17 mouse cellular contexts compared by ENCODE assay signal in the genomic region with DNA sequence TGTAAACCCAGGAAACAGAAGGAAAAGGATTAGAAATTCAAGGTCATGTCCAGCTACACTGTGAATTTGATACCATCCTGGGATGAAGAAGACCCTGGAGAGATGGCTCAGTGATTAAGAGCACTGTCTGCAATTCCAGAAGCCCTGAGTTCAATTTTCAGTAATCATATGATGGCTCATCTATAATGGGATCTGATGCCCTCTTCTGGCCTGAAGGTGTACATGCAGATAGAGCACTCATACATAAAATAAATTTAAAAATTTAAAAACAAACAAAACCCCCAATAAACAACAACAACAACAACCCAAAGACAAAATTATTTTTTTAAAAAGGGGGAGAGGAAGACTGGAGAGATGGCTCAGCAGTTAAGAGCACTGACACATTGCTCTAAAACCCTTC. TPM values are rescaled to one million over a fixed set of nuclear protein-coding genes. Genes with fewer than 3 reads are reported as not detected.
DNase-seq lines count a peak whose midpoint lies in the region; ATAC-seq and TF ChIP-seq lines count a peak whose summit lies in the region.
"Had no signal": no experiment of that assay in that cellular context is flagged by ENCODE, and none has a peak within 500 bp of the region (broad histone marks: within the 10 kb centered on the region; RNA-seq: fewer than 3 reads in every experiment).

No protein-coding gene starts in this region.

- peak; percentile 57 for TF ChIP-seq CTCF in intestine, postnatal 0 days (IDR thresholded peaks at IDR 0.05; ENCODE audit: low read depth)
- TF ChIP-seq CTCF in liver, postnatal 0 days (IDR thresholded peaks at IDR 0.05; ENCODE audit: low read depth) = peak; percentile 54
- TF ChIP-seq CTCF in E14TG2a.4 (conservative IDR thresholded peaks at IDR 0.05; ENCODE audit: low read length) = peak; percentile 32; the same call in 1 of the 2 replicates

- H3K27ac ChIP-seq in intestine, postnatal 0 days (ENCODE audit: low read depth, low read length) = no peak overlapping the region
- H3K27ac ChIP-seq in intestine, embryonic 16.5 days (ENCODE audit: low read length) = no peak overlapping the region
- H3K27ac ChIP-seq in liver, postnatal 0 days (ENCODE audit: low read depth) = no peak overlapping the region
- H3K27ac ChIP-seq in liver, embryonic 12.5 days = no peak overlapping the region
- H3K27ac ChIP-seq: midbrain, embryonic 15.5 days had no signal

- H3K4me2 ChIP-seq in intestine, postnatal 0 days (replicated peaks; ENCODE audit: low read depth) = no peak overlapping the region
- no peak overlapping the region for H3K4me2 ChIP-seq in intestine, embryonic 16.5 days (ENCODE audit: low read depth, low read length)
- no peak overlapping the region for H3K4me2 ChIP-seq in liver, postnatal 0 days (ENCODE audit: low read depth, low read length)
- no peak overlapping the region for H3K4me2 ChIP-seq in liver, embryonic 12.5 days
- H3K4me2 ChIP-seq: midbrain, embryonic 15.5 days had no signal

- ATAC-seq in CD4-positive, CD25-positive, alpha-beta regulatory T cell, adult 4 months = no peak
- ATAC-seq in intestine, postnatal 0 days = no peak
- no peak for ATAC-seq in intestine, embryonic 16.5 days
- no peak for ATAC-seq in liver, postnatal 0 days
- no peak for ATAC-seq in liver, embryonic 12.5 days
- ATAC-seq: activated CD4-positive, CD25-positive, alpha-beta regulatory T cell, adult 4 months; forebrain, embryonic 16.5 days; midbrain, embryonic 15.5 days had no signal

- no peaks in the 10 kb centered on the region for H3K27me3 ChIP-seq in intestine, postnatal 0 days (replicated peaks; ENCODE audit: control insufficient read depth, insufficient read depth, low read length)
- no peaks in the 10 kb centered on the region for H3K27me3 ChIP-seq in intestine, embryonic 16.5 days (replicated peaks; ENCODE audit: control insufficient read depth, insufficient read depth, low read length)
- no peaks in the 10 kb centered on the region for H3K27me3 ChIP-seq in liver, postnatal 0 days (ENCODE audit: insufficient read depth, low read length)
- no peaks in the 10 kb centered on the region for H3K27me3 ChIP-seq in liver, embryonic 12.5 days (replicated peaks)
- no peaks in the 10 kb centered on the region for H3K27me3 ChIP-seq in E14TG2a.4 (ENCODE audit: insufficient read depth, low read length)
- H3K27me3 ChIP-seq: midbrain, embryonic 15.5 days had no signal

- H3K4me1 ChIP-seq in intestine, postnatal 0 days (replicated peaks; ENCODE audit: control insufficient read depth, insufficient read depth, low read length) = no peaks in the 10 kb centered on the region
- no peaks in the 10 kb centered on the region for H3K4me1 ChIP-seq in intestine, embryonic 16.5 days (ENCODE audit: control insufficient read depth, insufficient read depth, low read length)
- no peaks in the 10 kb centered on the region for H3K4me1 ChIP-seq in liver, postnatal 0 days (ENCODE audit: insufficient read depth)
- H3K4me1 ChIP-seq in liver, embryonic 12.5 days = peaks cover 10% of the 10 kb centered on the region
- H3K4me1 ChIP-seq in E14TG2a.4 (replicated peaks; ENCODE audit: low read depth, low read length) = peaks cover 39% of the 10 kb centered on the region
- H3K4me1 ChIP-seq: midbrain, embryonic 15.5 days had no signal

- no peaks in the 10 kb centered on the region for H3K36me3 ChIP-seq in intestine, postnatal 0 days (ENCODE audit: control insufficient read depth, insufficient read depth)
- no peaks in the 10 kb centered on the region for H3K36me3 ChIP-seq in intestine, embryonic 16.5 days (ENCODE audit: control insufficient read depth, insufficient read depth, low read length)
- no peaks in the 10 kb centered on the region for H3K36me3 ChIP-seq in liver, postnatal 0 days (replicated peaks; ENCODE audit: insufficient read depth, low read length)
- H3K36me3 ChIP-seq in liver, embryonic 12.5 days = no peaks in the 10 kb centered on the region
- no peaks in the 10 kb centered on the region for H3K36me3 ChIP-seq in E14TG2a.4 (ENCODE audit: insufficient read depth, low read length)
- H3K36me3 ChIP-seq: midbrain, embryonic 15.5 days had no signal

- H3K9me3 ChIP-seq in intestine, postnatal 0 days (ENCODE audit: control insufficient read depth) = no peaks in the 10 kb centered on the region
- H3K9me3 ChIP-seq in intestine, embryonic 16.5 days (ENCODE audit: control insufficient read depth, low read length) = no peaks in the 10 kb centered on the region
- H3K9me3 ChIP-seq in liver, postnatal 0 days (ENCODE audit: low read length) = no peaks in the 10 kb centered on the region
- no peaks in the 10 kb centered on the region for H3K9me3 ChIP-seq in liver, embryonic 12.5 days (replicated peaks)
- H3K9me3 ChIP-seq in E14TG2a.4 (ENCODE audit: low read length) = no peaks in the 10 kb centered on the region
- H3K9me3 ChIP-seq: midbrain, embryonic 15.5 days had no signal

- H3K9ac ChIP-seq in intestine, postnatal 0 days (ENCODE audit: low read depth, low read length) = no peak overlapping the region
- no peak overlapping the region for H3K9ac ChIP-seq in intestine, embryonic 16.5 days (ENCODE audit: low read depth, low read length)
- H3K9ac ChIP-seq in liver, postnatal 0 days (replicated peaks) = no peak overlapping the region
- no peak overlapping the region for H3K9ac ChIP-seq in liver, embryonic 12.5 days
- H3K9ac ChIP-seq: midbrain, embryonic 15.5 days had no signal

- no peak for TF ChIP-seq EP300 in liver, postnatal 0 days (IDR thresholded peaks at IDR 0.05; ENCODE audit: low read depth)

- no peak overlapping the region for H3K4me3 ChIP-seq in intestine, postnatal 0 days (ENCODE audit: low read depth, low read length)
- H3K4me3 ChIP-seq in intestine, embryonic 16.5 days (ENCODE audit: low read length) = no peak overlapping the region
- H3K4me3 ChIP-seq in liver, postnatal 0 days (ENCODE audit: low read depth, low read length) = no peak overlapping the region
- no peak overlapping the region for H3K4me3 ChIP-seq in liver, embryonic 12.5 days
- no peak overlapping the region for H3K4me3 ChIP-seq in E14TG2a.4 (replicated peaks; ENCODE audit: low read length)
- H3K4me3 ChIP-seq: megakaryocyte, embryonic 14.5 days; midbrain, embryonic 15.5 days had no signal

- peak; percentile 34 for DNase-seq in CD4-positive, CD25-positive, alpha-beta regulatory T cell, adult 2 months (ENCODE audit: low read depth, low spot score)
- no peak for DNase-seq in liver, postnatal 0 days
- no peak for DNase-seq in frontal cortex, adult 2 months (ENCODE audit: extremely low spot score in 1 of 2, low spot score in 1 of 2)
- DNase-seq: adrenal gland, postnatal 25 days; cerebellum, adult 11 months; right cerebral cortex, postnatal 14 days had no signal

RNA-seq across cellular contexts. Expression of a gene that starts 8.4 kb away (rescaled TPM):
- not detected for polyA plus RNA-seq in CD4-positive, CD25-positive, alpha-beta regulatory T cell, adult 4 months (2017; shearing (Covaris generic))
- 8.1 and 8.6 TPM in 2 replicates for polyA plus RNA-seq in intestine, postnatal 0 days (2015; fragmentation: Nextera tagmentation; extraction: Ambion mirVana)
- 19.2 and 21.2 TPM in 2 replicates for polyA plus RNA-seq in intestine, embryonic 16.5 days (2015; fragmentation: Nextera tagmentation; extraction: Ambion mirVana)
- 0.79 and 1.2 TPM in 2 replicates for polyA plus RNA-seq in liver, postnatal 0 days (2015; fragmentation: Nextera tagmentation; extraction: Ambion mirVana)
- 0.12 TPM in 1 of 2 replicates, not detected in the other for polyA plus RNA-seq in liver, embryonic 12.5 days (2016; fragmentation: Nextera tagmentation; extraction: Ambion mirVana)
- polyA plus RNA-seq in frontal cortex, adult 2 months (2012; rRNA removed) = 0.15 and 0.22 TPM in 2 replicates
- polyA plus RNA-seq: activated CD4-positive, CD25-positive, alpha-beta regulatory T cell, adult 4 months; forebrain, embryonic 16.5 days; heart, embryonic 14.5 days; lung, embryonic 16.5 days; midbrain, embryonic 15.5 days had no signal

RNA-seq across cellular contexts. Expression of a gene that starts 14.3 kb away (rescaled TPM):
- polyA plus RNA-seq in CD4-positive, CD25-positive, alpha-beta regulatory T cell, adult 4 months (2017; shearing (Covaris generic)) = 100 to 1,000 TPM in 1 of 2 experiments, 10 to 100 TPM in 1; 73.7 to 102 TPM
- 37.3 and 40.7 TPM in 2 replicates for polyA plus RNA-seq in intestine, postnatal 0 days (2015; fragmentation: Nextera tagmentation; extraction: Ambion mirVana)
- polyA plus RNA-seq in intestine, embryonic 16.5 days (2015; fragmentation: Nextera tagmentation; extraction: Ambion mirVana) = 119 and 141 TPM in 2 replicates
- 40.2 and 44.5 TPM in 2 replicates for polyA plus RNA-seq in liver, postnatal 0 days (2015; fragmentation: Nextera tagmentation; extraction: Ambion mirVana)
- polyA plus RNA-seq in liver, embryonic 12.5 days (2016; fragmentation: Nextera tagmentation; extraction: Ambion mirVana) = 174 and 192 TPM in 2 replicates
- polyA plus RNA-seq in frontal cortex, adult 2 months (2012; rRNA removed) = 55.3 and 61.4 TPM in 2 replicates

RNA-seq across cellular contexts. Expression of a gene that starts 15.4 kb away (rescaled TPM):
- under 1 TPM in 1 of 2 experiments, not detected in 1; 0.23 TPM for polyA plus RNA-seq in CD4-positive, CD25-positive, alpha-beta regulatory T cell, adult 4 months (2017; shearing (Covaris generic))
- polyA plus RNA-seq in intestine, postnatal 0 days (2015; fragmentation: Nextera tagmentation; extraction: Ambion mirVana) = 7.8 and 8.1 TPM in 2 replicates
- polyA plus RNA-seq in intestine, embryonic 16.5 days (2015; fragmentation: Nextera tagmentation; extraction: Ambion mirVana) = 27.3 and 28.9 TPM in 2 replicates
- polyA plus RNA-seq in liver, postnatal 0 days (2015; fragmentation: Nextera tagmentation; extraction: Ambion mirVana) = 3.5 and 4.0 TPM in 2 replicates
- 11.3 and 12.5 TPM in 2 replicates for polyA plus RNA-seq in liver, embryonic 12.5 days (2016; fragmentation: Nextera tagmentation; extraction: Ambion mirVana)
- 2.8 and 3.2 TPM in 2 replicates for polyA plus RNA-seq in frontal cortex, adult 2 months (2012; rRNA removed)
- polyA plus RNA-seq: activated CD4-positive, CD25-positive, alpha-beta regulatory T cell, adult 4 months had no signal
